Mouse (Mus musculus): ENCODE results near the gene Nova1.
A peak's percentile ranks its signal among the peaks of the same experiment; 100 is the strongest.

Gene Nova1

DNA sequence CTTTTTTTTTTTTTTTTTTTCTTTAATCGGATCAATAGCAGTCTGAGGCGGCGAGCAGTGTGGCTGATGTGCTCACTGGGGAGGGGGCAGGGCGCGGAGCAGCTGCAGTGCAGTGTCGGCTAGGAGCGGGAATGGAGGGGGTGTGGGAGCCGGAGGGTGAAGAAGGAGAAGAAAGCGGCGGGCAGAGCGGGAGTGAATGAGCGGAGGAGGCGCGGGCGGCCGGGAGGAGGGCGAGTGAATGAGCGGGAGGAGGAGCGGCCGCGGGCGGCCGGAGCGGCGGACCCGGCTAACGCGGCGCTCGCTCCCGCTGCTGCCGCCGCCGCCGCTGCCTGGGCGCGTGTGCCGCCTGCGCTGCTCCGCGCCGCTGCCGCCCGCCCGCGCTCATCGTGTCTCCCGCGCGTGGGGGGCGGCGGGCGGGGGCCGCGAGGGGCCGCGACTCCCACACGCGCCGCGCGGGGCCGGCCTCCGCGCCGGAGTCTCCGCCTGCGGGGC is at the start of gene Nova1:
TSS of gene Nova1 (minus strand) at position 74 of the 492 bp plus-strand sequence.
- no peak for DNase-seq (ENCODE audit: low read depth, low spot score)

- peak; percentile 65 for DNase-seq (ENCODE audit: low read depth, low spot score)
These were observed 756 bp upstream of the Nova1 start for GRCm38 (mm10) chr12:46819348-46820022.

- DNase-seq (ENCODE audit: low read depth, low spot score): no peak
These were observed 491 bp downstream of the Nova1 start for GRCm38 (mm10) chr12:46818021-46818855.

DNA sequence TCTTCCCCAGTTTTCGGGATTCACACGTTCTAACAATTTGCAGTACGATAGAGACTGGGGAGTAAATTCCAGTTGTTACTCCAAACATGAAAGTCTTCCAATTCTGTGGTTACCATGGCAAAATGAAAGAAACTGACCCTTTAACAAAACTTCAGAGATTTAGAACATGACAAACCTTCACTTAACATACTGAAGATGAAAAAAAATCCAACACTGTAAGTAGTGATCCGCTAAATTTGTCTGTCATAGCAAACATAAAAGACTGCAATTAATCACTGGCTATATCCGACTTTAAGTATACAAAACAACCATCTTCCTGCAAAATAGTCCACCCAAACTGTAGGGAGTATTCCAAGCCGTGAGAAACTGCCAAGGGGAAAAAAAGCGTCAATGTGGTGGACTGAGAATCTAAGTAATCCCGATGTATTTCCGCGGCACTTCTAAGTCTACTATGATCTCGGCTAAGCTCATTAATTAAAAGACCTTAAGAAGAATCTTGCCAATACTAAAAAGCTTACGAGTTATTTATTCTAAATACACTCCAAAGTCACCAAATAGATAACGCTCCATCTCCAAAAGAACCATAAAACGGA is 1.4 kb downstream of the Nova1 start:
- no peak for DNase-seq (ENCODE audit: low read depth, low spot score)

DNA sequence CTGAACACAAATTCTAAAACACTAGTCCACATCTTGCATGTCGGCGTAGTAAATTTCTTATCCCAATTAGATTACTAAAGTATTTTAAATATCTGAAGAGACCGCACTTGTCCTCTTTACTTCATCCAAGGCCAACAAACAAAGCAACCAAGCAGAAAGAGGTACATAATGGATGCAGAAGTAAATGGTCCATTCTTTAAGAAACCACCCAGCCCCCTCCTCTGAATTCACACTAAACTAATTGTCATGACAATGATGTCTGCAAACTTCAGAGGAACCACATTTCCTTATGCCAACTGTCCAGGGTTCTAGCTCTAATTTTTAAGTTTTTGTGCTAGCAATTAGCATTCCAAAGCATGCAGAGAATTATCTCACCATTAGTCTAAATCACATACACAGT is 2.4 kb downstream of the Nova1 start:
- no peak for DNase-seq (ENCODE audit: low read depth, low spot score)

GRCm38 (mm10) chr12:46815697-46816096 is 3.0 kb downstream of the Nova1 start:
- no peak for DNase-seq (ENCODE audit: low read depth, low spot score)

- no peak for DNase-seq (ENCODE audit: low read depth, low spot score)
These were observed 3.9 kb downstream of the Nova1 start for GRCm38 (mm10) chr12:46814820-46815219.

GRCm38 (mm10) chr12:46801311-46801710 is 17.4 kb downstream of the Nova1 start:
- DNase-seq (ENCODE audit: low read depth, low spot score): no peak

GRCm38 (mm10) chr12:46782301-46783280 is 36.1 kb downstream of the Nova1 start:
- no peak for DNase-seq (ENCODE audit: low read depth, low spot score)

- DNase-seq (ENCODE audit: low read depth, low spot score): no peak
These were observed 37.2 kb downstream of the Nova1 start for GRCm38 (mm10) chr12:46781481-46781880.

- DNase-seq (ENCODE audit: low read depth, low spot score): no peak
These were observed 37.7 kb downstream of the Nova1 start for GRCm38 (mm10) chr12:46780983-46781382.

GRCm38 (mm10) chr12:46759450-46759849 is 59.3 kb downstream of the Nova1 start:
- no peak for DNase-seq (ENCODE audit: low read depth, low spot score)

GRCm38 (mm10) chr12:46754325-46754848 is 64.3 kb downstream of the Nova1 start:
- DNase-seq (ENCODE audit: low read depth, low spot score): no peak

- DNase-seq (ENCODE audit: low read depth, low spot score): no peak
These were observed 65.6 kb downstream of the Nova1 start for GRCm38 (mm10) chr12:46753096-46753495.

- DNase-seq (ENCODE audit: low read depth, low spot score): no peak
These were observed 85.5 kb downstream of the Nova1 start for GRCm38 (mm10) chr12:46733261-46733660.

DNA sequence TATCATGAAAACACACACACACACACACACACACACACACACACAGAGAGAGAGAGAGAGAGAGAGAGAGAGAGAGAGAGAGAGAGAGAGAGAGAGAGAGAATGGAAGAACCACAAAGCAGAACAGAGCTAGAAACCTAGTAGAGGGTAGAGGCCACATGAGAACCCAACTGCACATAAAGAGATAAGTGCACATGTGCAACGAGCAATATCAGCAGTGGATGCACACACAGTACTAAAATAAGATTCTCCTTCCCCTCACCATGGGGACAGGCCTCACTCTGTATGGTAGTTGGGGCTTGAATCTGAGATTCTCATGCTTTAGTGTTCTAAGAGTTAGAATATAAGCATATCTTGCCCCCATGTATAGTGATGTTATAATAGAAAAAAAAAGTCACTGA is 86.8 kb downstream of the Nova1 start:
- DNase-seq (ENCODE audit: low read depth, low spot score): no peak

- no peak for DNase-seq (ENCODE audit: low read depth, low spot score)
These were observed 96.8 kb downstream of the Nova1 start for GRCm38 (mm10) chr12:46721914-46722313.

GRCm38 (mm10) chr12:46719076-46719475 is 99.7 kb downstream of the Nova1 start:
- DNase-seq (ENCODE audit: low read depth, low spot score): no peak

DNA sequence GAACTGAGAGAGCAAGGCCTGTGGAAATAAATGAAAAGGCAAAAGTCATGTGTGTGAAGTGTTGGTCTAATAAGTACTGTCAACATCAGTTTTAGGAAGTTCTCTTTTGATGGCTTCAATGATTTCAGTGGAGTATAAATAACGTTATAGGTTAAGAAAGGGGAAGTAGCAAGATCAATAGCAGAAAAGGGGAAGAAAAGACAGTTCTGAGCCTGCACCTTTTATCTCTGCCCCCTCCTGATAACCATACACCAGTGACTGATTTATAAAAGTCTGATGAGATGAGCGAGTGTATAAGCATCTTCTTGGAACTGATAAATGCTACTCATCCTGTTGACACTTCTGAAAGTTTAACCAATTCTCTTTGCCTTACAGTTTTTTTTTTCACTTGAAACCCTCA is 108.6 kb downstream of the Nova1 start:
- no peak for DNase-seq (ENCODE audit: low read depth, low spot score)

GRCm38 (mm10) chr12:46709475-46709874 is 109.3 kb downstream of the Nova1 start:
- no peak for DNase-seq (ENCODE audit: low read depth, low spot score)

DNA sequence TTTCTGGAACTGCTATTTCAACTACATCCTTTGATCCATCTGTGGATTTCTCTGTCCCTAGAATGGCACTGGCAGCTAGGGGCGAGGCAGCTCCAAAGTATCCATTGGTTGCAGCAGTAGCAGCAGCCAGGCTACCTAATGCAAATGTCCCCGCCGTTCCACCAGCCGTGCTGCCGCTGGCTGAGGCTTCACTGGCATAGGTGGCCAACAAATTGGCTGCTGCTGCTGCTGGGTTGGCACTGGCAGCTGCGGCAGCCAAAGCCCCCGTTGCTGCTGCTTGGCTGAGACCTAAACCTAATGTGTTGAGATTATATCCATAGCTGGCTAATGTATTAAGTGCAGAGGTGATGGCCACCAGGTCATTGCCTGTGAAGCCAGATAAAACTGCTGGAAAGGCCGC is 118.5 kb downstream of the Nova1 start:
- no peak for DNase-seq (ENCODE audit: low read depth, low spot score)

Measured in WW6 (cell line).